Mouse (Mus musculus) layer of hippocampus, postnatal 14 days (tissue): ENCODE measurements around the gene C130026I21Rik. TPM values are rescaled to one million over a fixed set of nuclear protein-coding genes. Genes with fewer than 3 reads are reported as not detected.
"Not testable (repeated sequence)": the region's sequence is repeated elsewhere in the genome, so short reads cannot be mapped to it uniquely, and the experiment has no call there.

Experiments
- DNase-seq, 2 experiments: peaks; one replicate each; pipeline ENCODE4 v3.0.0; 2021 to 2022; ENCODE audit warnings: low spot score in 2 of 2, mixed read lengths in 1 of 2
- total RNA-seq, 2 experiments: library from RNA; stranded (reverse); gene quantifications; 2 replicates each; pipeline ENCODE4 v1.2.3; 2021

Gene C130026I21Rik
- total RNA-seq, 2 experiments from 2014 or later = 0.43 to 0.71 TPM

GRCm38 (mm10) chr1:85035801-85036200 is 234.6 kb downstream of the C130026I21Rik start:
- DNase-seq = not testable (repeated sequence)

- DNase-seq = not testable (repeated sequence)
Observed at GRCm38 (mm10) chr1:85034394-85034793, 236.0 kb downstream of the C130026I21Rik start.

- DNase-seq = not testable (repeated sequence)
Observed at GRCm38 (mm10) chr1:85033616-85034015, 236.8 kb downstream of the C130026I21Rik start.

GRCm38 (mm10) chr1:85030211-85030610 is 240.2 kb downstream of the C130026I21Rik start:
- DNase-seq = not testable (repeated sequence)

- DNase-seq = not testable (repeated sequence)
Observed at GRCm38 (mm10) chr1:85011933-85012332, 258.4 kb downstream of the C130026I21Rik start.

GRCm38 (mm10) chr1:85010947-85011346 is 259.4 kb downstream of the C130026I21Rik start:
- not testable (repeated sequence) for DNase-seq

- DNase-seq = not testable (repeated sequence)
Observed at GRCm38 (mm10) chr1:85007737-85008136, 262.6 kb downstream of the C130026I21Rik start.

- not testable (repeated sequence) for DNase-seq
Observed at GRCm38 (mm10) chr1:84999241-84999640, 271.1 kb downstream of the C130026I21Rik start.

- not testable (repeated sequence) for DNase-seq
Observed at GRCm38 (mm10) chr1:84996305-84996704, 274.1 kb downstream of the C130026I21Rik start.

GRCm38 (mm10) chr1:84994461-84994860 is 275.9 kb downstream of the C130026I21Rik start:
- DNase-seq = not testable (repeated sequence)

GRCm38 (mm10) chr1:84993688-84994319 is 276.6 kb downstream of the C130026I21Rik start:
- DNase-seq = not testable (repeated sequence)

GRCm38 (mm10) chr1:84993235-84993634 is 277.1 kb downstream of the C130026I21Rik start:
- not testable (repeated sequence) for DNase-seq

GRCm38 (mm10) chr1:84992827-84993226 is 277.5 kb downstream of the C130026I21Rik start:
- not testable (repeated sequence) for DNase-seq

- not testable (repeated sequence) for DNase-seq
Observed at GRCm38 (mm10) chr1:84989044-84989443, 281.3 kb downstream of the C130026I21Rik start.

- DNase-seq = not testable (repeated sequence)
Observed at GRCm38 (mm10) chr1:84987729-84988128, 282.6 kb downstream of the C130026I21Rik start.

GRCm38 (mm10) chr1:84961779-84962178 is 308.6 kb downstream of the C130026I21Rik start:
- DNase-seq = not testable (repeated sequence)

GRCm38 (mm10) chr1:84957713-84958112 is 312.7 kb downstream of the C130026I21Rik start:
- not testable (repeated sequence) for DNase-seq

- not testable (repeated sequence) for DNase-seq
Observed at GRCm38 (mm10) chr1:84956771-84957170, 313.6 kb downstream of the C130026I21Rik start.

GRCm38 (mm10) chr1:84952456-84953181 is 317.7 kb downstream of the C130026I21Rik start:
- DNase-seq = no peak

GRCm38 (mm10) chr1:84951566-84951965 is 318.8 kb downstream of the C130026I21Rik start:
- no peak for DNase-seq

- DNase-seq = no peak
Observed at GRCm38 (mm10) chr1:84947390-84947789, 323.0 kb downstream of the C130026I21Rik start.

GRCm38 (mm10) chr1:84945950-84946349 is 324.4 kb downstream of the C130026I21Rik start:
- no peak for DNase-seq
